Mouse (Mus musculus) WW6 (cell line): ENCODE measurements around the gene Stxbp5.
"Not testable (repeated sequence)": the region's sequence is repeated elsewhere in the genome, so short reads cannot be mapped to it uniquely, and the experiment has no call there.

Experiments
- DNase-seq: peaks from one replicate; pipeline ENCODE4 v3.0.0-alpha.2; 2013; ENCODE audit warnings: low read depth, low spot score

The Stxbp5 gene

GRCm38 (mm10) chr10:9901071-9901696 lies at the start of gene Stxbp5:
Gene Stxbp5 (minus strand): TSS chr10:9901079.
- peak; percentile 34 for DNase-seq

DNA sequence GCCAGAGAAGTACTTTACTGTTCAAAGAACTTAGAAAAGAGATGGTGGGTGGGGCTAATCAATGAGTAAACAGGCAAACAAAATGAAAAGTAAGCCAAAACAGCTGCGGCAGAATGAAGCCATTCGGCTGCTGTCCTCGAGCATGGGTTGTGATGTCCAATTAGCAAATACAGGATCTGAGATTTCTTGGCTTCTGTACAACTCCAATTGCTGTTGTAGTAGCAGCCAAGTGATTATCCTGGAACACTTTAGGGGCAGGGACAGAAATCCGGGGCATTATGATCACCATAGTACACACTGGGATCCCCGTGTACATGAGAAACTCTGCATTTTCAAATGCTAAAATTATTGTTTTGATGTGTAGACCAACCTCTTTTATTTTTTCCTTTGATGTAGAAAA lies 11.5 kb upstream of the Stxbp5 start:
- DNase-seq = no peak

DNA sequence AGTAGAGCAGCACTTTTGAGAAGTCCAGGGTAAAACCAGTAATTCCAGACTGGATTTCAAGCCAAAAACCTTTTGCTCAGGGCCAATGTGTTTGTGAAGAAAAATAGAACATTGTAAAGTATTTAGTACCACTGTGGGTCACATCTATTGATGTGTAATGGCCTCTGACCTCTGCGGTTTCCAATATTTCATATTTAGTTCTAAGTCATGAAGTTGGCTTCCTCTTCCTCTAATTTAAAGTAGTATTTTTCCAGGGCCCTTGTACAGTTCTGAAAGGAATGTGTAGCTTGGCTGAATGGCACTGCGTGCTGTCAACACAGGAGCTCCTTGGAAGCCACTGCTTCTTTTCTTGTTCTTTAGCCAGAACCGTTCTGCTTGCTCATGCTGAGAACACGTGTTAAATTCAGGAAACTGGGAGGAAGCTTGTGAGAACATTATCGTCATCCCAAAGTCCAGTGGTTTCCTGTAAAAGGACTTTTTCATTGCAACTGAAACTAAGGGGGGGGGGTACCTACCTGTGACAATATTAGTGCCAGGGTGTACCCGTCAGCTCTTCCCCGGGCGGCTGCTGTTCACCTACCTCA lies 7.1 kb upstream of the Stxbp5 start:
- DNase-seq = no peak

GRCm38 (mm10) chr10:9907519-9907918 lies 6.6 kb upstream of the Stxbp5 start:
- no peak for DNase-seq

GRCm38 (mm10) chr10:9906185-9906584 lies 5.3 kb upstream of the Stxbp5 start:
- DNase-seq = no peak

- DNase-seq = peak; percentile 42
Measured at GRCm38 (mm10) chr10:9901697-9902239, 889 bp upstream of the Stxbp5 start.

DNA sequence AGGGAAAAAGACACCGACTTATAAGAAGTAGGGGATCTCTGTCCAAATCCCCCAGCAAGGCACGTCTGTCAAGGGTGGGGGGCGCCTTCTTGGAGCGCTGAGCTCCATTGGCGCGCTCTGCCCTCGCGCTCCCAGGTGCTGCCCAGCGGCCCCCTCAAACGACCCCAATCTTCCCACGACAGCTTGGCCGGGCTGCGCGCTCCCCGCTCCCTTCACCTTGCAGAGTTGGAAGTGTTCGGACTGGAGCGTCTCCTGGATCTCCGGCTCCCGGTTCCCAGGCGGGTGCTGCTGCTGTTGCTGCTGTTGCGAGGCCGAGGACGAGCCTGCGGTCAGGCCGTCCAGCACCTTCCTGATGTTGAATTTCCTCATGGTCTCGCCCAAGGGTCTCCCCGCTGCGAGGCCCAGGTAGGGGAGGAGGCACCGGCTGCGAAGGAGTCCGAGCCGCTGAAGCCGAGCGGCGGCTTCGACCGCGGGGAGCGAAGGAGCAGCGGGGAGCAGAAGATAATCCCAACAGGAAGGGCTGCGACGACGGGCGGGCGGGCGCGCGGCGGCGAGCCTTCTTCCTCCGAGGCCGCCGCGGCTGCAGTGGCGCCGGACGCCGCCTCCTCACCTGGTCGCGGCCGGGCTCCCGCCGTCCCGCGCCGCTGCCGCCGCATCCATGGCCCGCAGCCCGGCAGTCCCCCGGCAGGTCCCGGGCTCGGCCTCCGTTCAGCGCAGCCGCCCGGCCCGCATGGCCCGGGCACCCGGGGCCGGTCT lies 386 bp downstream of the Stxbp5 start:
- peak; percentile 33 for DNase-seq

DNA sequence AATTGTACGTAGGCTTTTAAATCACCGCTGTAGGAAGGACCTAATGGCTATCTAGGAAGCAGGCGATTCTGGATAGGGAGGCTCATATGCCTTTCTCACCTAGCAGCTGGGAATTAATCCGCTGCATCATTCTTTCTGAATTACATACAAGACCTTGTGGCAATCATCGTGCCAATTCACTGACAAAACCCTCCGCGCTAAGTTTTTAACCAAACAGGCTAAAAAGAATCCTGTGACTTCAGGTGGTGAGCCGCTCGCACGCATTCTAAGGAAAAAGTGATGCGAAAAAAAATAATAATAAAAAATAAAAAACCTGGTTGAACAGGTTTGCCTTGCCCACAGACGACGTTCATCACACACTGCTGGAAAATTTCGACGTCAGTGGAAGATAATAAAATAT lies 1.1 kb downstream of the Stxbp5 start:
- no peak for DNase-seq

- no peak for DNase-seq
Measured at GRCm38 (mm10) chr10:9899086-9899485, 1.8 kb downstream of the Stxbp5 start.

- DNase-seq = no peak
Measured at GRCm38 (mm10) chr10:9897852-9898251, 3.0 kb downstream of the Stxbp5 start.

- DNase-seq = no peak
Measured at GRCm38 (mm10) chr10:9893562-9893961, 7.3 kb downstream of the Stxbp5 start.

DNA sequence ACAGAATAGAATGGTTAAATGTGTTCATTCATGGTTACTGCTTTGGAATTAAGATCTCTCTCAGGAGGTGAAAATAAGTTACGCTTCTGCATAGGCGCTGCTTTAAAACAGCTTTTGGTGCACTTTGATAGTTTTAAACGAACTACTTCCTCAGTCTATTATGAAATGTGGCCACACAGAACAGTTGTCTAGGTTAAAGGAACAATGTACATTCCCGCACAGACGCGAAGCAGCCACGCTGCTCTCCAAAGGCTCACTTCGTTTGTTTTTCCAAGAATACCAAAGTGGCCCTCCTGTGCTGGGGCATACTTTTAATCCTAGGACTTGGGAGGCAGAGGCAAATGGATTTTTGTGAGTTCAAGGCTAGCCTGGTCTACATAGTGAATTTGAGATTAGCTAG lies 11.2 kb downstream of the Stxbp5 start:
- no peak for DNase-seq

DNA sequence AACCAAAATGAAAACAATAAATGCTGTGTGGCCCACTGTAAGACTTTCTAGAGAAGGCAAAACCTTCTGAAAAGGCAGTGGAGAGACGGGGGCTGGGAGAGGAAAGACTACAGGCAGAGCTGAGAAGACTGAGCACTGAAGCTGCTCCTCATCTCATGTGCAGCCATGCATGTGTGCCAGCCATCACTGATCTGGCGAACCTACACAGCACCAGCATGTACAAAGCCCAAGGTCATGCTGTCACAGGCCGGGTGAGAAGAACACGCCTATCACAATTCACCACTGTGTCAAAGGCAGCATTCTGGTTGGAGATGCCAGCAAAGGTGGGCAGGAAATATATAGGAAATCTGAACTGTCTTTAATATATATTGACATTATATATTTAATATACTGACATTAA lies 12.2 kb downstream of the Stxbp5 start:
- DNase-seq = no peak

- not testable (repeated sequence) for DNase-seq
Measured at GRCm38 (mm10) chr10:9881781-9882320, 19.0 kb downstream of the Stxbp5 start.

DNA sequence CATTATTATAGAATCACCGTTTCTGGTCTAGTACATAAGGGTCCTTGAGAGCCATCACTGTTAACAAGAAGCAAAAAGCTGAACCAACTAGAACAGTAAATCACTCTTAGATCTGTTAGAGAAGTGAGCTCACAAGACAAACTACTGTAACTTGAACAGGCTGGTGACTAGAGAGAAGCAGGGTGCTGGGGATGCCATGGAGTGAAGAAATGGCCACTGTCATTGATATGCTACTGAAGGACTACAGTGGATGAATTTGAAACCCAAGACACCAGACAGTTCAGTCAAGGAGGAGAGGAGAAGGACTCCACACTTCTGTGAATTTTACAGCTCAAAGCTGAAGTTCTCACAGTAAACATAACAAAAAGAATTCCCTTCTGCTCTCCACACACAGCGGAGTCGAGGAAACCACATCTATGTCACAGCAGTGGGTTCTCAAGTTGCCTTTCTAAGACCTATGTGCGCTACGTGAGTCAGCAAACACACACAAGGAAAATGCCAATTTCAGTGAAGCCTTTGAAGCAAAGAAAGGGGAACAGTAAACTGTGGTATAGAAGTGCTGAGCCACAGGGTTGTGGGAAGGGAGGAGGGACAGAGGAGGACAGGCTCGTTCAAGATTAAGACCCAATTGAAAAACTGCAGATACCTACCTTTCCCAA lies 20.7 kb downstream of the Stxbp5 start:
- DNase-seq = no peak

GRCm38 (mm10) chr10:9878821-9879489 lies 21.9 kb downstream of the Stxbp5 start:
- no peak for DNase-seq

- DNase-seq = no peak
Measured at GRCm38 (mm10) chr10:9875905-9876304, 25.0 kb downstream of the Stxbp5 start.

DNA sequence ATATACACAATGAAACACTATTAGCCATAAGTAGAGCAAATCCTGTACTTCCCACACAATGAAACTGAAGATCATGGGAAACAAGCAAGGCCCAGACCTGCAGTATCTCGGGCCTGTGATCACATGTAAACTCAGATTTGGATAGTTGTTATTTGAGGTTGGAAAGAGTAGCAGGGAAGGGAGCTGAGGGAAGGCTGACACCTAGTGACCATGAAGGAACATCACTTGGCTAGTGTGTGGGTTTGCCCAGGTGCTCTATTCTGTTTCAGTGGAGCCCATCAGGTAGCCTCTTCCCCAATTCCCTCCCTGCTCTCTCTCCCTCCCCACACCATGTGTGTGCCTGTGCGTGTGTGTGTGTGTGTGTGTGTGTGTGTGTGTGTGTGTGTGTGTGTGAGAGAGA lies 28.7 kb downstream of the Stxbp5 start:
- no peak for DNase-seq

- no peak for DNase-seq
Measured at GRCm38 (mm10) chr10:9866793-9867579, 33.9 kb downstream of the Stxbp5 start.

- DNase-seq = no peak
Measured at GRCm38 (mm10) chr10:9860022-9860421, 40.9 kb downstream of the Stxbp5 start.
